Mouse (Mus musculus): ENCODE measurements around the gene Gm16181.

Gm16181 gene

GRCm38 (mm10) chr17:35195631-35196320 is 24.9 kb upstream of the Gm16181 start:
- DNase-seq (ENCODE audit: low spot score in 2 of 2), result peak; percentile 88

GRCm38 (mm10) chr17:35196321-35196641 is 24.4 kb upstream of the Gm16181 start:
- no peak for DNase-seq (ENCODE audit: low spot score in 2 of 2)

GRCm38 (mm10) chr17:35197126-35197525 is 23.5 kb upstream of the Gm16181 start:
- DNase-seq (ENCODE audit: low spot score in 2 of 2), result no peak

GRCm38 (mm10) chr17:35198029-35198428 is 22.6 kb upstream of the Gm16181 start:
- DNase-seq (ENCODE audit: low spot score in 2 of 2), result no peak

- no peak for DNase-seq (ENCODE audit: low spot score in 2 of 2)
These were observed 21.7 kb upstream of the Gm16181 start for GRCm38 (mm10) chr17:35198946-35199345.

- peak; percentile 77 to 82 for DNase-seq (ENCODE audit: low spot score in 2 of 2)
These were observed 20.2 kb upstream of the Gm16181 start for GRCm38 (mm10) chr17:35200398-35200797.

GRCm38 (mm10) chr17:35201128-35201527 is 19.5 kb upstream of the Gm16181 start:
- peak; percentile 56 to 64 for DNase-seq (ENCODE audit: low spot score in 2 of 2)

GRCm38 (mm10) chr17:35201787-35202186 is 18.8 kb upstream of the Gm16181 start, which contains the start of gene Tnf:
Gene Tnf, minus strand, starts transcription at chr17:35202007.
- peak; percentile 78 to 81 for DNase-seq (ENCODE audit: low spot score in 2 of 2)

- no peak for DNase-seq (ENCODE audit: low spot score in 2 of 2)
These were observed 18.2 kb upstream of the Gm16181 start for GRCm38 (mm10) chr17:35202442-35202841.

GRCm38 (mm10) chr17:35204494-35205379 is 15.9 kb upstream of the Gm16181 start, which contains the start of gene Lta:
Gene Lta, minus strand, starts transcription at chr17:35205351.
- DNase-seq (ENCODE audit: low spot score in 2 of 2), result peak; percentile 85 to 87

- peak; percentile 58 to 67 for DNase-seq (ENCODE audit: low spot score in 2 of 2)
These were observed 15.3 kb upstream of the Gm16181 start for GRCm38 (mm10) chr17:35205380-35205769.

GRCm38 (mm10) chr17:35209785-35210535 is 10.7 kb upstream of the Gm16181 start:
- DNase-seq (ENCODE audit: low spot score in 2 of 2), result peak; percentile 86 to 89

- no peak for DNase-seq (ENCODE audit: low spot score in 2 of 2)
These were observed 10.0 kb upstream of the Gm16181 start for GRCm38 (mm10) chr17:35210593-35210992.

- DNase-seq (ENCODE audit: low spot score in 2 of 2), result no peak
These were observed 7.6 kb upstream of the Gm16181 start for GRCm38 (mm10) chr17:35213071-35213470.

- peak; percentile 90 for DNase-seq (ENCODE audit: low spot score in 2 of 2)
These were observed 2.0 kb upstream of the Gm16181 start for GRCm38 (mm10) chr17:35218516-35219193.

- peak; percentile 66 to 70 for DNase-seq (ENCODE audit: low spot score in 2 of 2)
These were observed 1.0 kb upstream of the Gm16181 start for GRCm38 (mm10) chr17:35219601-35220041.

GRCm38 (mm10) chr17:35222299-35222698 is 1.7 kb downstream of the Gm16181 start:
- no peak for DNase-seq (ENCODE audit: low spot score in 2 of 2)

- DNase-seq (ENCODE audit: low spot score in 2 of 2), result no peak
These were observed 4.0 kb downstream of the Gm16181 start for GRCm38 (mm10) chr17:35224641-35225040.

- no peak for DNase-seq (ENCODE audit: low spot score in 2 of 2)
These were observed 4.8 kb downstream of the Gm16181 start for GRCm38 (mm10) chr17:35225456-35225855.

GRCm38 (mm10) chr17:35226561-35227046 is 6.0 kb downstream of the Gm16181 start:
- DNase-seq (ENCODE audit: low spot score in 2 of 2), result peak in 1 of 2 experiments; percentile 52

- DNase-seq (ENCODE audit: low spot score in 2 of 2), result no peak
These were observed 10.4 kb downstream of the Gm16181 start for GRCm38 (mm10) chr17:35231022-35231421.

Data from spleen, postnatal 36 days (tissue).